ENCODE assay signal across 9 mouse cellular contexts in genomic region chr5:113890874-113891273, GRCm38 (mm10). TPM values are rescaled to one million over a fixed set of nuclear protein-coding genes. Genes with fewer than 3 reads are reported as not detected.
DNase-seq lines count a peak whose midpoint lies in the region; ATAC-seq and TF ChIP-seq lines count a peak whose summit lies in the region.
"Had no signal": no experiment of that assay in that cellular context is flagged by ENCODE, and none has a peak within 500 bp of the region (broad histone marks: within the 10 kb centered on the region; RNA-seq: fewer than 3 reads in every experiment).

No protein-coding gene starts in this region.

- intact Hi-C loops in heart, postnatal 36 days (cut with DNase I): loop anchor here (2.0 kb wide), 1 partner anchor 16 kb away; no protein-coding TSS in a partner anchor

- 83% methylated on average over 18 of the region's 18 CpGs for WGBS in neural tube, embryonic 14.5 days
- WGBS in kidney, embryonic 16.5 days: 59% methylated on average over 18 of the region's 18 CpGs
- 66% methylated on average over 18 of the region's 18 CpGs for whole genome bisulfite sequencing in stomach, postnatal 0 days

- DNase-seq in heart, adult 11 months: peak; percentile 96
- no peak for DNase-seq in heart, postnatal 36 days
- DNase-seq in neural tube, embryonic 10.5 days (ENCODE audit: extremely low spot score, low spot score): no peak
- DNase-seq in stomach, postnatal 0 days (ENCODE audit: low spot score): peak; percentile 12
- DNase-seq in testis, postnatal 10 days (ENCODE audit: low spot score): no peak
- DNase-seq in retina, postnatal 1 day: no peak

- H3K4me1 ChIP-seq in neural tube, embryonic 14.5 days (ENCODE audit: control insufficient read depth, insufficient read depth, low read length): peaks cover 24% of the 10 kb centered on the region
- peaks cover 45% of the 10 kb centered on the region for H3K4me1 ChIP-seq in kidney, embryonic 16.5 days (ENCODE audit: insufficient read depth, low read length)
- no peaks in the 10 kb centered on the region; the same call in 1 of the 2 replicates for H3K4me1 ChIP-seq in stomach, postnatal 0 days (replicated peaks; ENCODE audit: control insufficient read depth, insufficient read depth)

- TF ChIP-seq CTCF in stomach, postnatal 0 days (IDR thresholded peaks at IDR 0.05; ENCODE audit: low read depth): no peak

- no peak overlapping the region for H3K4me2 ChIP-seq in neural tube, embryonic 14.5 days (ENCODE audit: low read depth, low read length)
- H3K4me2 ChIP-seq in kidney, embryonic 16.5 days (replicated peaks; ENCODE audit: low read depth, low read length): no peak overlapping the region; the same call in 1 of the 2 replicates
- H3K4me2 ChIP-seq in stomach, postnatal 0 days (replicated peaks; ENCODE audit: low read depth): no peak overlapping the region

- no peak overlapping the region for H3K4me3 ChIP-seq in neural tube, embryonic 14.5 days (ENCODE audit: low read depth, low read length)
- H3K4me3 ChIP-seq in kidney, embryonic 16.5 days (ENCODE audit: low read length): no peak overlapping the region
- H3K4me3 ChIP-seq in stomach, postnatal 0 days (ENCODE audit: low read depth, low read length): no peak overlapping the region

- H3K27me3 ChIP-seq in neural tube, embryonic 14.5 days (ENCODE audit: control insufficient read depth, insufficient read depth, low read length): no peaks in the 10 kb centered on the region
- no peaks in the 10 kb centered on the region for H3K27me3 ChIP-seq in kidney, embryonic 16.5 days (ENCODE audit: insufficient read depth, low read length)
- H3K27me3 ChIP-seq in stomach, postnatal 0 days (ENCODE audit: control insufficient read depth, insufficient read depth, low read length): no peaks in the 10 kb centered on the region

- H3K9ac ChIP-seq in neural tube, embryonic 14.5 days (replicated peaks; ENCODE audit: low read depth, low read length): no peak overlapping the region
- H3K9ac ChIP-seq in kidney, embryonic 16.5 days (replicated peaks; ENCODE audit: low read length): no peak overlapping the region
- H3K9ac ChIP-seq in stomach, postnatal 0 days (ENCODE audit: low read length): no peak overlapping the region

- no peaks in the 10 kb centered on the region for H3K36me3 ChIP-seq in neural tube, embryonic 14.5 days (ENCODE audit: control insufficient read depth, insufficient read depth, low read length)
- H3K36me3 ChIP-seq in kidney, embryonic 16.5 days (ENCODE audit: insufficient read depth, low read length): no peaks in the 10 kb centered on the region
- H3K36me3 ChIP-seq in stomach, postnatal 0 days (ENCODE audit: control insufficient read depth, insufficient read depth, low read length): no peaks in the 10 kb centered on the region

- H3K27ac ChIP-seq in neural tube, embryonic 14.5 days (ENCODE audit: low read depth, low read length): 0 out of 2 replicates have a peak overlapping the region, but pooled peaks have one; percentile 35
- H3K27ac ChIP-seq in kidney, embryonic 16.5 days (ENCODE audit: low read length): peak overlapping the region; percentile 65
- H3K27ac ChIP-seq in stomach, postnatal 0 days (replicated peaks): no peak overlapping the region; the same call in 1 of the 2 replicates

- TF ChIP-seq EP300 in stomach, postnatal 0 days (optimal IDR thresholded peaks at IDR 0.05): no peak

- ATAC-seq in neural tube, embryonic 14.5 days (ENCODE audit: low read depth): no peak
- ATAC-seq in kidney, embryonic 16.5 days (ENCODE audit: low FRiP score, low TSS enrichment): no peak
- ATAC-seq in stomach, postnatal 0 days (ENCODE audit: low FRiP score, low TSS enrichment): no peak
- ATAC-seq: forebrain, embryonic 14.5 days had no signal

- H3K9me3 ChIP-seq in neural tube, embryonic 14.5 days (ENCODE audit: control insufficient read depth, low read length): no peaks in the 10 kb centered on the region
- no peaks in the 10 kb centered on the region for H3K9me3 ChIP-seq in kidney, embryonic 16.5 days (ENCODE audit: low read length)
- H3K9me3 ChIP-seq in stomach, postnatal 0 days (ENCODE audit: control insufficient read depth, low read length): no peaks in the 10 kb centered on the region

RNA-seq across cellular contexts. Expression of gene Coro1c, which starts 17.7 kb away (rescaled TPM):
- total RNA-seq in heart, postnatal 36 days (2021): 10 to 100 TPM; 34.3 to 37.5 TPM
- 148 and 188 TPM in 2 replicates for polyA plus RNA-seq in neural tube, embryonic 14.5 days (2014; fragmentation: Nextera tagmentation; extraction: Ambion mirVana)
- polyA plus RNA-seq in kidney, embryonic 16.5 days (2015; fragmentation: Nextera tagmentation; extraction: Ambion mirVana): 122 and 126 TPM in 2 replicates
- polyA plus RNA-seq in stomach, postnatal 0 days (2015; fragmentation: Nextera tagmentation; extraction: Ambion mirVana): 91.6 and 93.6 TPM in 2 replicates

RNA-seq across cellular contexts. Expression of gene Selplg, which starts 58.4 kb away (rescaled TPM):
- 1 to 10 TPM; 3.1 to 4.6 TPM for total RNA-seq in heart, postnatal 36 days (2021)
- polyA plus RNA-seq in neural tube, embryonic 14.5 days (2014; fragmentation: Nextera tagmentation; extraction: Ambion mirVana): 1.8 and 2.5 TPM in 2 replicates
- polyA plus RNA-seq in kidney, embryonic 16.5 days (2015; fragmentation: Nextera tagmentation; extraction: Ambion mirVana): 2.4 TPM in 2 replicates
- 2.0 and 2.6 TPM in 2 replicates for polyA plus RNA-seq in stomach, postnatal 0 days (2015; fragmentation: Nextera tagmentation; extraction: Ambion mirVana)

Comparison
In these comparisons a context has a peak if more than half of its experiments do, and no peak if none do; other contexts are left out.
1. DNase-seq: peak in heart, adult 11 months (single experiment) and stomach, postnatal 0 days (single experiment); none in heart, postnatal 36 days (0 of 2), neural tube, embryonic 10.5 days (single experiment), testis, postnatal 10 days (single experiment) and retina, postnatal 1 day (single experiment).